Mouse (Mus musculus): ENCODE measurements around the gene Lrrc25. TPM values are rescaled to one million over a fixed set of nuclear protein-coding genes. Genes with fewer than 3 reads are reported as not detected.

Gene Lrrc25
- total and polyA plus RNA-seq, 3 experiments: 0.30 to 5.9 (median 2.4) TPM

DNA sequence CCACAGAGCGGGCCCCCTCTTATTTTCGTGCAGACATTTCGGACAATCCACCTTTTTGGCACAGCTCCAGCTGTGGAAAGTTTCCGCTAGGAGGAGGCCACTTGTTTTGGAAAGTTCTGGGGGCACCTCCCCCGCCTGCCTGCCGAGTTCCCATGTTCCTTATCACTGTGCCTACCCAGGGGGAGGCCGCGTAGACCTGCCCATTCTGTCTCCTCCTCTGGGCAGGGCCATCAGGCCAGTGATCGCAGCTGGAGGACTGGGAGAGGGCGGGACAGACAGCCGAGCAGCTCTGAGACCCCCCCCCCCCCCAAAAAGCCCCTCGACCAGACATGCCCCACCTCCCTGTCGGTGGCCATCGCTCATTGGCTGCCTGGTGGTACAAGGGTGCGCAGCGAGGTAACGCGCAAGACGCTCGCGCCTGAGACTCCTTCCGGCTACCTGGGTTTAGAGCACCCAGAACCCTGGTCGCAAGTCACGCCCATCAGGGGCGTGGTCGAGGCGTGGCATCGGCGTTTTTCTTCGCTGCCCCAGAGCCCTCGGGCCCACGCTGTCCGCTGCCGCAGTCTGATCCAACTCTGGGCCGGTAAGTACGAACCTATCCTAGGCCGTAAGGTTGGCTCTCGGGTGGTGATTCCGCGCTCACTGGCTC lies 21.9 kb upstream of the Lrrc25 start, which contains the start of gene Isyna1:
Gene Isyna1, plus strand, starts transcription at position 413 of the 649 bp plus-strand sequence.
- dilution Hi-C loops (cut with MboI; ENCODE audit: extremely low pct_ligation_motif_present, extremely low pct_unique_long_range_greater_than_20kb, low sequenced_read_pairs) (no loop called here), in situ Hi-C loops (cut with MboI; ENCODE audit: low pct_ligation_motif_present, low pct_unique_long_range_greater_than_20kb, low sequenced_read_pairs) (no loop called here)
- Histone ChIP-seq H3K27ac (ENCODE audit: insufficient read depth, low read depth) (peak within 1 kb of the TSS; percentile 26; the same call in 1 of the 2 replicates), H3K79me2 (replicated peaks; ENCODE audit: control insufficient read depth, extremely low read depth, insufficient read depth, poor library complexity, severe bottlenecking) (peaks cover 2% of the 10 kb centered on the region; the same call in 1 of the 2 replicates), H3K4me2 (ENCODE audit: insufficient read depth, low read depth, poor library complexity, severe bottlenecking) (peak within 1 kb of the TSS; percentile 48), H3K4me3 (replicated peaks in 1 of 3; ENCODE audit: low read depth in 2 of 3, low read length in 2 of 3, poor library complexity in 1 of 3) (peak within 1 kb of the TSS; percentile 65 to 89 (median 70)), H3K9me3 (replicated peaks; ENCODE audit: low read length) (peaks cover 12% of the 10 kb centered on the region), H3K9ac (ENCODE audit: insufficient read depth, low read depth) (peak within 1 kb of the TSS; percentile 39), H3K27me3 (replicated peaks) (no peaks in the 10 kb centered on the region), H3K36me3 (replicated peaks in 1 of 2; ENCODE audit: control insufficient read depth in 1 of 2, insufficient read depth in 1 of 2, low read length in 1 of 2) (peaks cover 57 to 80% of the 10 kb centered on the region in 2 experiments), H3K4me1 (ENCODE audit: control insufficient read depth in 1 of 2, insufficient read depth in 2 of 2) (peaks cover 5 to 22% of the 10 kb centered on the region in 2 experiments)
- TF ChIP-seq MAZ (IDR thresholded peaks at IDR 0.05; ENCODE audit: low read depth, low read length): peak; percentile 89
- peak; percentile 96 for TF ChIP-seq POLR2A (IDR thresholded peaks at IDR 0.05; ENCODE audit: low read depth, low read length)
- TF ChIP-seq RAD21 (IDR thresholded peaks at IDR 0.05; ENCODE audit: low read depth, low read length): no peak
- TF ChIP-seq TCF12 (IDR thresholded peaks at IDR 0.05; ENCODE audit: low read depth, low read length): peak; percentile 54; the same call in 1 of the 2 replicates
- TF ChIP-seq JUN (IDR thresholded peaks at IDR 0.05; ENCODE audit: insufficient read depth, low read depth, low read length): no peak
- no peak for TF ChIP-seq USF1 (IDR thresholded peaks at IDR 0.05; ENCODE audit: low read depth, low read length)
- peak; percentile 88; the same call in 1 of the 2 replicates for TF ChIP-seq SIN3A (IDR thresholded peaks at IDR 0.05; ENCODE audit: low read length)
- TF ChIP-seq TBP (conservative IDR thresholded peaks at IDR 0.05; ENCODE audit: low read depth, low read length): peak; percentile 72
- TF ChIP-seq POLR2AphosphoS2 (IDR thresholded peaks at IDR 0.05; ENCODE audit: low read depth, low read length): peak; percentile 82; the same call in 1 of the 2 replicates
- no peak for TF ChIP-seq MAFK (IDR thresholded peaks at IDR 0.05; ENCODE audit: insufficient replicate concordance, low read length)
- TF ChIP-seq GABPA (IDR thresholded peaks at IDR 0.05; ENCODE audit: insufficient replicate concordance, low read depth, low read length): no peak
- TF ChIP-seq CHD2 (IDR thresholded peaks at IDR 0.05; ENCODE audit: low read length): peak; percentile 61
- TF ChIP-seq EP300 (IDR thresholded peaks at IDR 0.05; ENCODE audit: low read length): no peak
- TF ChIP-seq MAX (IDR thresholded peaks at IDR 0.05; ENCODE audit: low read length): peak; percentile 75
- TF ChIP-seq MEF2A (IDR thresholded peaks at IDR 0.05; ENCODE audit: borderline replicate concordance, low read depth, low read length): no peak; the same call in 1 of the 2 replicates
- no peak for TF ChIP-seq CTCF (conservative IDR thresholded peaks at IDR 0.05 in 1 of 2, IDR thresholded peaks at IDR 0.05 in 1 of 2; ENCODE audit: low read depth in 2 of 2, low read length in 2 of 2)
- no peak for TF ChIP-seq ZNF384 (IDR thresholded peaks at IDR 0.05; ENCODE audit: low read depth, low read length)
- peak; percentile 42; the same call in 1 of the 2 replicates for TF ChIP-seq ETS1 (conservative IDR thresholded peaks at IDR 0.05; ENCODE audit: low read depth, low read length)
- no peak for TF ChIP-seq USF2 (conservative IDR thresholded peaks at IDR 0.05; ENCODE audit: low read depth, low read length)
- TF ChIP-seq KAT2A (IDR thresholded peaks at IDR 0.05; ENCODE audit: insufficient replicate concordance, low read length): 0 out of 2 replicates have a peak, but pooled peaks have one; percentile 64
- TF ChIP-seq ELF1 (IDR thresholded peaks at IDR 0.05; ENCODE audit: low read depth, low read length): peak; percentile 91
- peak; percentile 86 for TF ChIP-seq NELFE (IDR thresholded peaks at IDR 0.05; ENCODE audit: low read depth, low read length)
- TF ChIP-seq NRF1 (IDR thresholded peaks at IDR 0.05; ENCODE audit: low read depth, low read length): peak; percentile 90
- TF ChIP-seq MYC (IDR thresholded peaks at IDR 0.05; ENCODE audit: low read depth, low read length): peak; percentile 64; the same call in 1 of the 2 replicates
- no peak for TF ChIP-seq PAX5 (IDR thresholded peaks at IDR 0.05; ENCODE audit: low read length)
- TF ChIP-seq MXI1 (IDR thresholded peaks at IDR 0.05; ENCODE audit: low read depth, low read length): peak; percentile 87
- TF ChIP-seq RCOR1 (conservative IDR thresholded peaks at IDR 0.05; ENCODE audit: low read depth, low read length): peak; percentile 57; the same call in 1 of the 2 replicates
- TF ChIP-seq ZMIZ1 (IDR thresholded peaks at IDR 0.05; ENCODE audit: low read depth, low read length): peak; percentile 93
- TF ChIP-seq JUND (conservative IDR thresholded peaks at IDR 0.05; ENCODE audit: low read depth, low read length): no peak
- peak; percentile 71 for TF ChIP-seq HCFC1 (IDR thresholded peaks at IDR 0.05; ENCODE audit: low read depth, low read length)
- peak; percentile 96 for DNase-seq (ENCODE audit: extremely low read depth)
